Mouse (Mus musculus): ENCODE measurements around the gene Gm45021.

- TF ChIP-seq POLR2A (IDR thresholded peaks at IDR 0.05; ENCODE audit: low read depth, low read length), result no peak
- TF ChIP-seq CTCF (IDR thresholded peaks at IDR 0.05; ENCODE audit: extremely low read depth, insufficient read depth, insufficient read length, insufficient replicate concordance), result no peak
Measured at GRCm38 (mm10) chr6:48614756-48615155, 25.3 kb downstream of the Gm45021 start.

All from spleen, adult 2 months (tissue).